Mouse (Mus musculus) spleen, postnatal 4 days (tissue): Measurements from ENCODE around the gene Coro2b.
A peak's percentile ranks its signal among the peaks of the same experiment; 100 is the strongest.

ENCODE experiments used
- DNase-seq, 2 experiments: peaks; one replicate each; pipeline ENCODE4 v3.0.0; 2022; ENCODE audit warnings: low spot score in 2 of 2

Gene Coro2b

DNA sequence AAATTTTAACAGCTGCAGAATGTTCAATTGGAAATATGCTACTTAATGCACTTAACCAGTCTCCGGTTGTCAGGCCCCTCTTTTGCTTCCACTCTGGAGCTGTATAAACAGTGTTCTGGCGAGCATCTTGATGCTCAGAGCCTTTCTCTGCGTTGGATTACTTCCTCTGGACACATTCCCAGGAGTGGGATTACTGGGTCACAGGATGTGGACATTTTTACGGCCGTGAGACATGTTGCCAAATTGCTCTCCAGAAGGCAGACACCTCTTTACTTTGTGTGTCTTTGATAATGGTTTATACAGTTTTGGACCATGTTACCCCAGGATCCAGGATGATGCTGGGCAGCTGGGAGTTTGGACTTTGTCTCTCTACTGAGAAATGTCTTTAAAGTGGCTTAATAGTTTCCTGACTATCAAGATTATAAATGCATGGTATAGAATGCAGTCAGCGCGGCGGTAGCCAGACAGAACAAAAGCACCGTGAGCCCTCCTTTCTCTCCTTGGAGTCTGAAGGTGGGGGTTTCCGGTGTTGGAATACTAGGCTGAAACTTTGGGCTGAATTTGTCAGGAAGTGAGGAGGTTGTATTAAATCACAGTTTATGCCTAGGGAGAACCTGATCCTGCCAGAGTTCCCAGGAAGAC is 23.2 kb downstream of the Coro2b start:
- no peak for DNase-seq

- DNase-seq, result no peak
Measured at GRCm38 (mm10) chr9:62510530-62510936, 26.3 kb downstream of the Coro2b start.

DNA sequence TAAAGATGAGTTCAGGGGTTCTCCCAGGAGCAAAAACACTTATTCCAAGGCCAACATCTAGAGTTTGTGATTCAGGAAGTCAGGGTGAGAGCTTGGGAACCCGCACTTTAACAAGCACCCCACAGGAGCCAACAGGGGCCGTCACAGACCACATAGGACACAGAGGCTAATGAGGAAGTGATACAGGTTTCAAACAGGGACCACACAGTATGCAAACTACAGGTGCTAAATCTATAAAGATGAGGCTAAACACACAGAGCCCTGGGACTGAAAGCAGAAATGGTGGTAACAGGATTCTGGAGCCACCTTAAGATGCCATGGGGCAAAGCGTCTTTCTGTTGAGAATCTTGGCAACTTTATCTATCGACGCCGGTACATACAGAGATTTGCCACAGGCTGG is 27.2 kb downstream of the Coro2b start:
- no peak for DNase-seq

DNA sequence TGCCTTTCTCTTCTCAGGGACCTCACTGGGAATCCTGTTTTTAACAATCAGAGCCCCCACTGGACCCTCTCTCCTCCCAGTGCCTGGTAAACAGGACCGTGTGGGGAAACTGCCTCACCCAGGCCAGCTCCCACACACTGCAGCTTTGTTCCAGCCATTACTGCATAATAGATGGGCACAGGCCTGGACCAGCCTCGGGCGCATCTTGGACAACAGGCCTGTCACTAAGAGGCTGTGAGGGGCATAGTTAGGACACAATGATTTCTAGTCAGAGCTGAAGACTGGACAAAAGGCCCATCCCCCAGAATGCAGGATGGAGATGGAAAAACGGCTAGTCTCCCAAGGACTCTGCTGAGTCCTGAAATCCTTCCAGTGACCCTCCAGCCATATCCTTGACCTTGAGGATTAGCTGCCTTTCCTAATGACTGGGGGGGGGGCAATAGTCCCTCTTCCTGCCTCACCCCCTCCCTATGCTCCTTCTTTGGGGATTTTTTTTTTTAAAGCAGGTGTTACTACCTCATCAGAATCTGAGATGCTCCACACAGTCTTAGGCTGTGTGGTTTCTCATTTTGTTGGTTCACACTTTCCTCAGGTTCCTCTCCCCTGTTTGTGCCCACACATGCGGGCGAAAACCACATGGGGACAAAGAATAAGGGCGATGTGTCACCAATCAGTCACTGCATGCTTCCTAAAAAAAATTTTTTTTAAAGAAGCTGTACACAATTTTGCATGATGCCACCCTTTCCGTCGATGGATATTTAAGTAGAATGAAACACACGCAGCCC is 27.9 kb downstream of the Coro2b start:
- DNase-seq, result no peak

DNA sequence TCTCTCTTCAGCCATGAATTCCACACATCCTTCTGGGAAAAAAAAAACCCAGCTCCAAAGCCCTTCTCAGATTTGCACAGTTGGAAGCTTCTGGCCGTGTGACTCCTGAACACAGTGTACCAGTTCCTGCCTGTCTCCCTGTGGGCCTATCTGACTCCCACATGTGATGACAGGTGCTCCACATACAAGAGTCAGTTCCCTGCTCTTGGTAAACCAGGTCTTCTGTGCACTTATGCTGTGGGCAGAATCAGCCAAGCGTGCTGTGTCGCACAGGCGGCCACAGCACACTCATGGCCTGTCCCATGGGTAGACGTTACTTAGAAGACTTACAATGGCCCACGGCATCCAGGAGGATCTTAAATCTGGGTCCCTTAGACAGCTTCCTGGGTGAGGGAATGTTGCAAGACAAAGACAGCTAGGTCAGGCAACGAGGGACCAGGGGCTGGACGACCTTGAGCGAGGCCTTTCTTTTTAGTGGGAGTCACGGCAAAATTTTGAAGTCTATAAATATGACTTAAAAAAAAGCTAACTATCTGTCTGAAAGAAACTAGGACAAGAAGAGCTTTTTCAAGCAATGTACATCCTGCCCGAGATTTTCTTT is 30.3 kb downstream of the Coro2b start:
- DNase-seq, result no peak

DNA sequence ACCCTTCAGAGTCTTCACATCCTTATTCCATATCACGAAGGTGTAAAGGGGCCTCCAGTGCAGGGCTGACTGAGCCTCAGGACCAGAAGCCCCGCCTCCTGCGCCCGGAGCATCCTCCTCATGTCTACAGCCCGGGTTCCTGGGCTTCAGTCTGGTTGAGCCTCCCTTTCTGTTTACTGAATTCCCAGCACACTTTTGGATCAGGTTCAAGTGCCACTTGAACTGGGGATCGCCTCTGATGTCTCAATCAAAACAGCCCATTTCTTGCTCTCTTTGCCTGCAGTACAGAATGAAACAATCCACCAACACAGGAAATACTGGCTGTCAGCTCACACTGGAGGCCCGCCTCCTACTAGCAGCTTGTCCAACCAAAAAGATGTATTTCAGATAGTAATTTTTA is 32.7 kb downstream of the Coro2b start:
- no peak for DNase-seq

DNA sequence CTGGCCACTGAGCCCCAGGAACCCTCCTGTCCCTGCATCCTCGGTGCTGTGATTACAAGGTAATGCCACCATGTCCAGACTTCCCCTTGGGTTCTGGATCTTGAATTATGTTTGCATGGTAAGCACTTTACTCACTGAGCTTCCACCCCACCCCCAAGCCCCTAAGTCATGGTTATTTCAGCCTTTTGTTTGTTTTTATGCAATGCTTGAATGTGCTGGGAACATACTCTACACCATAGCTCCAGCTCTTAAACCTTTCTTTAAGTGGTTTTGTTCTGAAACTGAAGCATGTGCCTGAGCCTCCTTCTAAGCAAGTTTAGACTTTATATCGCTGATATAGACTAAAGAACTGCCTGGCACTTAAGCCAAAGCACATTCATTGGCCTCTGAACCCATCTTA is 34.5 kb downstream of the Coro2b start:
- DNase-seq, result no peak

DNA sequence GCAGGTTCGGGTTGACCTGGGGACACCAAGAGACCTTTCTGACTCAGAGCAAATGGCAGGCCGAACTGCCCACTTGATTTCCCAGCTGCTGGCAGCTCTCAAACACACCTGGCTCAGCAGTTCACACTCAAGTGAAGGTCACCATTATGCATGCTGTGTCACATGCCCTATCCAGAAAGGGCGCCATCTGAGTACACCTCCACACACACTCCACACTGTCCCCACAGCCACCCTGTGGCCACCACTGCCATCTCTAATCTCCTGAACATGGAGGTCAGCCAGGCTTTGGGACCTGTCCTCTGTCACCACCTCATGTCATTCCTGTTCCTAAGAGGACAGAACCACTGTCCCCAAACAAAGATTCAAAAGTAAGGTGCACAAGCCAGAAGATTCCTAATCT is 35.3 kb downstream of the Coro2b start:
- no peak for DNase-seq

DNA sequence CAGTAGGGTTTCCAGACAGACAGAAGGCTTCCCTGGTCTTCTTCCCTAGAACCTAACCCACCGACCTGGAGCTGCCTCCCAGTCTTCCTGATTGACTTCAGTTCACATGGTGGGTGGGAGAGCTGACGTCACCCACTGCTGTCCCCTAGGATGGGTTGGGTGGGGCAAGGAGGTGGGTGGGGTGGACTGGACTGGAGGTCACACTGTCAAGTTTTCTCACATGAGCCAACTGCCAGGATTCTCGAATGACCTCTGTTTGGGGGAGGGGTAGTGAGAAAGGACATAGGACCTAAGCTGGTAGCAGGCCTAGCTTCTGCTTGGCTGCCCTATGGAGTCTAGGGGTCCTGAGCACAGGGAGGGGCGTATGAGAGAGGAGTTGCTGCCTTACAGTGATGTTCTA is 36.8 kb downstream of the Coro2b start:
- no peak for DNase-seq

- DNase-seq, result no peak
Measured at GRCm38 (mm10) chr9:62498945-62499344, 37.9 kb downstream of the Coro2b start.

DNA sequence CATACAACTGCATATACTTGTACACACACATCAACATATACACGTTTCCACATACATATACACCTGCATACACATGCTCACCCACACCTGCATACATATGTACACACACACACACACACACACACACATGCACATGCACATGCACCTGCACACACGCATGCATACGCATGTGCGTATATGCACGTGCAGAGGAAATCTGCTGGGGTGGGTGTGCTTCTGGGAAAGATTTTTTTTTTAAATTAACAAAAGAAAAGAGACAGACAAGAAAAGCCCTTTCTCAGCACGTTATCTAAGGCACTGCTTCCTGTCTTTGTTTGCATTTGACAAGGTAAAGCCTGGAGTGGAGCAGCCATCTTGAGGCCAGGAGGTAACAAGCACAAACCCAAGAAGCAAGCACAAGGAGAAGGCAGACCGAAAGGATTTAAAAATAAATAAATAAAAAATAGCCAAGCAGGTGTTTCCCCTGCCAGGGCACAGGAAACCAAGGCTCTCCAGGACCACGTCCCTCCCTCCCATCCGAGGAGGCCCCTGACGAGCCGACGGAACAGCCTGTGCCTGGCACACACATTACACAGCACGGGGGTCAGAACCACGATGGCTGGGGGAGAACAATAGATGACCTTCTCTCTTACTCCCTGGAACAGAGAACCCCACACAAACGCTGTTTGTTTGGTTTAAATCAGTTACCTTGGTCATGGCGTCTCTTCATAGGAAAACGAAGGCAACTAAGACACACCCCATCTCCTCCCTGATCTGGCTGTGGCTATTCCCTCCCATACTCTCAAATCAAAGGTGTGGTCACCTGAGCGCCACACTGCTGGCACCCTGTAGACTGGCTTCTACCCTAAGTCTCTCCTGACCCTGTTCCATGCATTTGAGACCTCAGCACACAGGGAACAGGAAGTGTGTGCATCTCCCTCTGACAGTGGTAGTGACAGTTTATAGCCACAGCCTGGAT is 39.4 kb downstream of the Coro2b start:
- DNase-seq, result no peak

DNA sequence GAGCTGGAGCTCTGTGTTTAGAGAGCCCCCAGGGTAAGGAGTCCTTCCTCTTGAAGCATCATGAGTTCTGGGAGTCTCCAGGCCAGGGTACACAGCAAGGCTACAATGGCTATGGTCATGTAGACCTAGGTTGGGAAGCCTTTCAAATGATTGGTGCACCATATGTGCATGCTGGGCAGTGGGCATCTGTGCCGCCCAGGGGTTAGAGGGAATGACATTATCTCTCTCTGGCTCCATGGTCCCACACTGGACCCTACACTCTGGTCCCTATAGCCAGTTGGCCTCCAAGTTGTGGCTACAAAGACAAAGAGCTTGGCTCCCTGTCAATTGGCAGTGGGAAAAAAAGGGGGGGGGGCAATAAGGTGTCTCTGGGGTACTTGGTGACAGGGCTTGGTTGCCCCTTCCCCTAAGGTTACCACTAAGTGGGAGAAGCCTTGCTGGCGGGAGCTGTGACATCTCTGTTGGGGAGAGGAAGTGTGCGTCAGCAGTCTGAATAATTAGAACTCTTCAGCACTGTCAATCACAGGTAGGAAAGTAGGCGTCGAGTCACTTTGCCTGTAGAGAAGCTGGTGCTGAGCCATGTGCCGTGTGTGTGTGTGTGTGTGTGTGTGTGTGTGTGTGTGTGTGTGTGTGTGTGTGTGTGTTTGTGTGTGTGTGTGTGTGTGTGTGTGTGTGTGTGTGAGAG is 44.4 kb downstream of the Coro2b start:
- no peak for DNase-seq

- DNase-seq, result no peak
Measured at GRCm38 (mm10) chr9:62491611-62492010, 45.2 kb downstream of the Coro2b start.

- peak; percentile 39 to 65 for DNase-seq
Measured at GRCm38 (mm10) chr9:62491104-62491503, 45.7 kb downstream of the Coro2b start.

GRCm38 (mm10) chr9:62484107-62484506 is 52.7 kb downstream of the Coro2b start:
- DNase-seq, result no peak

DNA sequence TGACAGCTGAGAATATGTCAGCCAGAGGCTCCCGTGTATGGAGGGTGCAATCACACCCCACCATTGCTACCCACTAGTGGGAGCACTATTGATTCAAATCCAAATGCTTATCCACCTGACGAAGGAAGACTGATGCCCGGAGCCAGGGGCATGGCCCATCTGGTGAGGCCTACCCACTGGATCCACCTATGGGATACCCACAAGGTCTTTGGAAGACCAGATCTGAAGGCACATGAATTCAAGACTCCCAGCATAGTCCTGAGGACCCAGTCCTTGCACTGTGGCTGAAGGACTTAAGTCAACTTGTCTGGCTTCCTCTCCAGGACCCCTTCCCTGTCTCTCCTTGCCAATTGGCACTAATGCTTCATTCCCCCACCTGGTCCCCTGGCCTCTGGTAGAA is 54.1 kb downstream of the Coro2b start:
- DNase-seq, result no peak

- DNase-seq, result no peak
Measured at GRCm38 (mm10) chr9:62480898-62481642, 55.8 kb downstream of the Coro2b start.

DNA sequence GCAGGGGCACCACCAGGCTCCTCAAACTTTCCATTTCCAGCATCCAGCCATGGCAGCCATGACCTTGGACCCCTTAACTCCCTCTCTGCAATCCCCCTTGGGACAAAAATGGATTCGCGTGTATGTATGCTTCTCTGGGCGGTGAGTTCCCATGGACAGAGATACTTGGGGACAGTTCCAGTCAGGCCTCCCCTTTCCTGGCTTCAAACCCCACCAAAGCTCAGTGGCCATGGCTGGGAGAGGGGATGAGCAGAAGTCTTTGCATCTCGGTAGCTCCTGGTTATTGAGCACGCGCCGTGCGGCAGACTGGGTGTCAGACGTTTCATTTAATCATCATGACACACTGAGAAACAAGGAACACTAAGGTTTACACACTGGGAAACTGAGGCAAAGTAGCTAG is 56.7 kb downstream of the Coro2b start:
- no peak for DNase-seq

DNA sequence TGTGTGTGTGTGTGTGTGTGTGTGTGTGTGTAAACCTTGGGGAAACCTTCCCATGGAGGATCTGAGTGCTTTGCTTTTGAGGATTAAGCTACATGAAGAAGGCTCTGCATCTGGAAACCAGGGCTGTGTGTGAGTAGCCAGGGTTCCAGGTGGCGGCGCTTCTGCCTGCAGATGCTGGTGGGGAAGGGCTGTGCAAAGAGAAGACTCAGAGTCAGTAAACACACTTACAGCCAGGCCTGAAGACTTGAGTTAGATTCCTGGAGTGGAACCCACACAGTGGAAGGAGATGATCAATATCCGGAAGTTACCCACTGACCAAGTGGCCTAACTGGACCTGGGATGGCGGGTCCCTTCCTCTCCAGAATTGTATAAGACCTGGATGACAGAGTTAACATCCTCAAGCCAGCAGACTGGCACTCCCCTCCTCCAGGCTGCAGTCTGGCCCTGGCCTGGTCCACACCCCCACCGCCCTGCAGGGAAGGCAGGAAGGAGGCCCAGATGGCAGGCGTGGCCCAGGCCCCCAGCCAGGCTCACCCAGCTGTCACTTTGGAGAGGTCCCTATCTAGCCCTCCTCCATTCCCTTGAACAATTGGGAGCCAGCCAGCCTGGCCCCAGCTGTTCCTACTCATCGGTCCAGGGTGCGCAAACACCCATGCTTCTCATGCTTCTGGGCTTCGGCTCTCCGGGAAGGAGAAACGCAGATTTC is 59.9 kb downstream of the Coro2b start:
- DNase-seq, result peak in 1 of 2 experiments; percentile 21

DNA sequence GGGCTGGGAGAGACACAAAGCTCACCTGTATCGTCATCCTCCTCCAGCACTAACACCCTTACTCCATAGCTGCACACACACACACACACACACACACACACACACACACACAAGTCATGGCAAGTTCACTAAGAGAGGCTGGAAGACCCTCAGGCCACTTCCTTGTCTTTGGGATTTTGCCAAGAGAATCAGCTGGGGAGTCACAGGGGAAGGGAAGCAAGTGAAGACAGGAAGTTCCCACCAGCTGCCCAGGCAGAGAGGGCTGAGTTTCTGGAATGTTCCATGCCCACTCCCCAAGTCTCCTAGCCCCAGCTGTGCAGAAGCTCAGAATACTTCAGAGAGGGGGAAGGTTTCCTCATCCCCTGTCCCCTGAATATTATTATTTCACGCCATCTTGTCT is 62.6 kb downstream of the Coro2b start:
- no peak for DNase-seq
